ENCODE assay signal across 18 mouse cellular contexts in the genomic region with DNA sequence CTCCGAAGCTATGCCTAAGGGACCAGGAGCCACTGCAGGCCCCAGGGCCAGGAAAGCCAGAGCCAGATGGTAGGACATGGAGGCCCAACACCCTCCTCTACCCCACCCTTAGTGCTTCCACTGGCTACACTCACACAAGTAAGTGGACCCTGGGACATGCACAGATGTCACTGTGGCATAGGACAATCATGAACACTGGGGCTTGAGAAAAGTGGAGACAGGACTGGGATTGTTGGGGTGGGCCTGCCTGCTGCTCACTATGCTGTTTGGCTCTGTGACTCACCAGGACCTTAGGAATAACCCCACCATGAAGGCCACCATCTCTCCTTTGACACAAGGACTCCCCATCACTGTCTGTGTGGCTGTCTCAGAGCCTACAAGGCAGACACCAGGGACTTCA.
"Had no signal": no experiment of that assay in that cellular context is flagged by ENCODE, and none has a peak within 500 bp of the region (broad histone marks: within the 10 kb centered on the region; RNA-seq: fewer than 3 reads in every experiment).

No protein-coding gene starts in this region.

- H3K9me3 ChIP-seq: lung, embryonic 15.5 days; megakaryocyte, embryonic 14.5 days; midbrain, embryonic 13.5 days; midbrain, embryonic 15.5 days; neural tube, embryonic 12.5 days; stomach, embryonic 15.5 days had no signal

- DNase-seq: liver, postnatal 0 days; lung, adult 2 months; lung, postnatal 14 days; lung, postnatal 36 days; right cerebral cortex, postnatal 14 days; thymus, adult 2 months; thymus, postnatal 25 days; thymus, postnatal 4 days had no signal

- H3K9ac ChIP-seq: liver, postnatal 0 days; lung, embryonic 15.5 days; midbrain, embryonic 13.5 days; midbrain, embryonic 15.5 days; neural tube, embryonic 12.5 days; stomach, embryonic 15.5 days had no signal

- ATAC-seq: liver, postnatal 0 days; lung, postnatal 0 days; midbrain, embryonic 13.5 days; midbrain, embryonic 15.5 days had no signal

- H3K4me2 ChIP-seq: lung, embryonic 15.5 days; midbrain, embryonic 11.5 days; midbrain, embryonic 13.5 days; midbrain, embryonic 15.5 days; neural tube, embryonic 12.5 days; stomach, embryonic 15.5 days had no signal

- H3K4me3 ChIP-seq: lung, embryonic 15.5 days; megakaryocyte, embryonic 14.5 days; midbrain, embryonic 13.5 days; midbrain, embryonic 15.5 days; neural tube, embryonic 12.5 days; stomach, embryonic 15.5 days had no signal

- H3K27me3 ChIP-seq: lung, embryonic 15.5 days; midbrain, embryonic 13.5 days; midbrain, embryonic 15.5 days; neural tube, embryonic 12.5 days; stomach, embryonic 15.5 days had no signal

- H3K27ac ChIP-seq: lung, embryonic 15.5 days; macrophage; midbrain, embryonic 13.5 days; midbrain, embryonic 15.5 days; neural tube, embryonic 12.5 days; stomach, embryonic 15.5 days; stomach, postnatal 0 days had no signal

- H3K4me1 ChIP-seq: lung, embryonic 15.5 days; midbrain, embryonic 13.5 days; neural tube, embryonic 12.5 days; stomach, embryonic 15.5 days had no signal
